Mouse (Mus musculus) B cell, adult 67 days (primary cell): ENCODE measurements around the gene E130116L18Rik. TPM values are rescaled to one million over a fixed set of nuclear protein-coding genes. Genes with fewer than 3 reads are reported as not detected.

Experiments
- total RNA-seq, 2 experiments: library from RNA; stranded (reverse); gene quantifications; 4 replicates each; pipeline ENCODE4 v1.2.4; 2023

The E130116L18Rik gene
- 1 to 10 TPM; 2.5 to 3.3 TPM for total RNA-seq

DNA sequence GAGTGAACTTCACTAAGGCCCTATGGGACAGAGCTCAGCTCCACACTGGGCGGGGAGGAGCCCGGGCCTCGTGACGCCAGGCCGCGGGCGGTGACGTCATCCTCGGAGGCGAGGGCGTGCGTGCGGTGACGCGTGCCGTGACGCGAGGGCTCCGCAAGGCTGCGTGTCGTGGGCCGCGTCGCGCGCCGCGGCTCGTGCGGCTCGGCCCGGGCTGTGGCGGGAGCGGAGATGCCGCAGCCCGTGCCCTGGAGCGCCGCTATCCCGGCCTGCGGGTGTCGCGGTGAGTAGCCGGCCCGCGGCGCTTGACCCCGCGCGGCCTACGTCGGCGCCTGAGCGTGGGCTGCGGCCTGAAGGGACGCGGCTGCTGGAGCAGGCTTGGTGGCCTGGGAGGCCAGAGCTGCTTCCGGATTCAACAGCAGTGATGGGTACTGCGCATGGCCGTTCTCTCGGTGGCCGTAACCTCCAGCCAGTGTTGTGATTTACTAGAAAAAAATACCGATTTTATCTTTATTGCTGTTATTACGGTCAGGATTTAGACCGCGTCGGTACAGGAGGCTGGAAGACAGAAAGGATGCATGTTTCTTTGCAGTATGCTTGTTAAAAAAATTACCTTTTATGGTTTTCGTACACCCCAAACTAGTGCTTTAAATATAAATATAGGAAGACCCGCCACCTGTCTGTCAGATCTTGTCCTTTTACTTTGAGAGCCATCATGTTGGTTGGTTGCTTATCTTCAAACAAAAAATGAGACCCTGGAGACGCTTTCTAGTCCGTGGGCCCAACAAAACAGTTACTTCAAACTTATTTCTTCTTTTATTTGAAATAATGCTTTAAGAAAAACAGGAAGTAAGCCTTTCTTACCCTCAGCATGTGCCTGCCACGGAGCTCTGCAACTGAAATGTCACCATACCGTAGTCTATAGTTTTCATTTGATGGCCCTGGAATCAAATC, at the start of gene E130116L18Rik:
Gene E130116L18Rik (minus strand): TSS at position 402 of the 951 bp plus-strand sequence.

DNA sequence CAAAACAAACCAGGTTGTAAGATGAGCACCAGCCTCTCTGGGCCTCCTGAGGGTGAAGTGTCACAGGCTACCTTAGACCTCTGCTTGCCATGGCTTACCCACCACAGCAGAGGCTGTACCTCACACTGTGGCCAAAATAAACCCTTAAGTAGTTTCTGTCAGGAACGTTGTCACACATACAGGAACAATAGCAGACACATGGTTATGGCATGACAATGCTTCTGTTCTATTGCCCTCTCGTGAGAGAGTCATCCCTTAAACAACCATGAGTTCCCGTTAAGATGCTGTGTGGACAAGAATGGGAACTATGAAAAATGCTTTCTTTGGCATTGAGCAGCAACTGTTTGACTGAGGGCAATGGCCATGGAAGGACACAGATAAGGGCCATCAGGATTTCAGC, 1.3 kb downstream of the E130116L18Rik start, which contains the start of gene Galnt11:
Gene Galnt11 (plus strand): TSS at position 301 of the 400 bp plus-strand sequence.

DNA sequence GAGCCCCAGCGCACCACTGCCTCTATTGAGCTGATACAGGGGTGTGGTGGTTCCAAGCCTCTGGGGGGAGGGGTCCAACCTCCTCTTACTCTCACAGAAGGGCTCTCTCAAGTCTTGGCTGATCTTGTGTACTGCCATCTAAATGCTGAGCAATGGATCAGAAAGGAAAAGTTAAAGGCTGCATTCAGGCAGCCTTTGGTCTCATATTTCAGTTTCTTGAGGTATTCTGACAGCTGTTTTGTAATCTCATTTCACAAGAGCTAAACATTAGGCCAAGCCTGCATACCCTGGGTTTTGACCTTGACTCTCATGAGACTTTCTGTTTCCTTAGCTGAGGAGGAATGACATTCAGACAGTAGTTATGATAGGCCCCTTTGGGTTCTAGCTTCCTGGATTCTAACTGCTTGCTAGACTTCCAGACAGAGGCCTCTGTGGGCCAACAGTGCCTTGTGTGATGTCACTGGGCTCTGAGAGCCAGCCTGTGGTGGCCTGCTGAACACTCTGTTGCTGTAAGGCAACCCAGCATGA, 41.9 kb downstream of the E130116L18Rik start, which contains the start of gene Galntl5:
Gene Galntl5 (plus strand): TSS at position 457 of the 528 bp plus-strand sequence.

Other genes starting within 250 kb of the E130116L18Rik start
- gene Prkag2, start 122.5 kb downstream of the E130116L18Rik start, total RNA-seq: 10 to 100 TPM; 36.3 to 40.2 TPM
- not detected for gene Galntl5, start 41.7 kb downstream of the E130116L18Rik start, total RNA-seq
- gene Galnt11, start 1.2 kb downstream of the E130116L18Rik start, total RNA-seq: 10 to 100 TPM; 64.0 to 67.1 TPM